Mouse (Mus musculus) cerebellum, adult 18-20 months (tissue): Measurements from ENCODE around the gene Gm10665.
"Not testable (repeated sequence)": the region's sequence is repeated elsewhere in the genome, so short reads cannot be mapped to it uniquely, and the experiment has no call there.

Experiments
- DNase-seq, 2 experiments: peaks; one replicate each; pipeline ENCODE4 v3.0.0; 2021

The Gm10665 gene

GRCm38 (mm10) chr7:22463975-22464374, at the start of gene Gm10665:
TSS of gene Gm10665 (minus strand) at chr7:22464075.
- DNase-seq: not testable (repeated sequence)

GRCm38 (mm10) chr7:22499578-22499977, 35.7 kb upstream of the Gm10665 start, which contains the start of gene Vmn1r151:
TSS of gene Vmn1r151 (minus strand) at chr7:22499678.
- not testable (repeated sequence) for DNase-seq

GRCm38 (mm10) chr7:22438129-22438528, 25.7 kb downstream of the Gm10665 start, which contains the start of gene Vmn1r149:
TSS of gene Vmn1r149 (minus strand) at chr7:22438229.
- not testable (repeated sequence) for DNase-seq

GRCm38 (mm10) chr7:22413283-22413682, 50.6 kb downstream of the Gm10665 start, which contains the start of gene Vmn1r148:
TSS of gene Vmn1r148 (plus strand) at chr7:22413583.
- DNase-seq: not testable (repeated sequence)
